Mouse (Mus musculus) mammary gland, adult 2 months (tissue): ENCODE data around the gene 1700013G24Rik. TPM values are rescaled to one million over a fixed set of nuclear protein-coding genes. Genes with fewer than 3 reads are reported as not detected.

Experiments used
- polyA plus RNA-seq: library from polyadenylated mRNA; depleted of rRNA; stranded (reverse); fragments of >200 nt; gene quantifications from 2 replicates; pipeline ENCODE4 v1.2.3, GENCODE M21; 2012; ENCODE audit warnings: low replicate concordance; rRNA removed

Gene 1700013G24Rik
- 0.11 TPM in 1 of 2 replicates, not detected in the other for polyA plus RNA-seq

DNA sequence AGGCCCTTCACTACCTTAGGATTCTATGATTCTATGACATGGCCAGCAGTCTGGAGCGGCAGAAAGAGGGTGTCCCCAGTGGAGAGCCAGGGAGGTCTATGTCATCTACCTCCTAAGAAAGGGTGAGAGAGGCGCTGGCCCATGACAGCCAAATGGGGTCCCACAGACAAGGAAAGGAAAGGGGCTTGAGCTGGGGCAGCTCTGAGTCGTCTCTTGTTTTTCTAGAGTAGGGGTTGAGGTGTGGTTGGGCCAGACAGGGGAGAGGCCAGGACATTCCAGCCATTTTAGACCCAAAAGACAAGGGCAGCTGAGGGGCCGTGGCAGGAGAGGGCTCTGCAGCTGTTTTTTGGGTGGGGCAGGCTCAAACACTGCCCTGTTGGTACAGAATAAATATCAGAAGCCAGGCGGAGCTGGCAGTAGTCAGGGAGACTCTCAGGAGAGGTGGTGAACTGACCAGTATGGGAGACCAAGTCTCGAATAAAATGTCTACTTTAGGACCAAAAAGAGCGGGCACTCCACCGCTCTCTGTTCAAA is at the start of gene 1700013G24Rik:
1700013G24Rik (plus strand) TSS at position 51 of the 534 bp plus-strand sequence.

DNA sequence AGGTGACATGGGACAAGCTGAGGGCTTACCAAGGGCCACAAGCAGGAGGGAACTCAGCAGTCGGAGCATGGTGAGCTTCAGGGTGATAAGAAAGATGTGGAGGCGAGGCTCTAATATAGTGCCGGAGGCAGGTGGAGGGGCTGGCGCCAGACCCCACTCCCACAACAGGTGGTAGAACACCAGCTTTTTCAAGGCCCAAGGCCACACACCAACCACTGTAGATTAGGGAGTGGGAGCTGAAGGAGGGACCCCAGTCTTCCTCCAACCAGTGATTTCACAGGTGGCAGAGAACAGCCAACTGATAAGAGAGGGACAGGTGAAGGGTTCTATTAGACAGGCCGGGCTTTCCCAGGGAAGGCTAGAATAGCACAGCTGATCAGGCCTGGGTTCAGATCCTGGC is 43.4 kb upstream of the 1700013G24Rik start, which contains the start of gene Cela3a:
Cela3a (minus strand) TSS at position 101 of the 400 bp plus-strand sequence.

DNA sequence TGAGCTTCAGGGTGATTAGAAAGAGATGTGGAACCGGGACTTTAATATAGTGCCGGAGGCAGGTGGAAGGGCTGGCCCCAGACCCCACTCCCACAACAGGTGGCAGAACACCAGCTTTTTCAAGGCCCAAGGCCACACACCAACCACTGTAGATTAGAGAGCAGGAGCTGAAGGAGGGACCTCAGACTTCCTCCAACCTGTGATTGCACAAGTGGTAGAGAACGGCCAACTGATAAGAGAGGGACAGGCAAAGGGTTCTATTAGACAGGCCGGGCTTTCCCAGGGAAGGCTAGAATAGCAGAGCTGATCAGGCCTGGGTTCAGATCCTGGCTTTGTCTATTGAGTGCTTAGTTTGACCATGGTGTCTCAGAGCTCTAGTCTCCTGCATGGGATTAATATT is 22.6 kb upstream of the 1700013G24Rik start, which contains the start of gene Cela3b:
Cela3b (minus strand) TSS at position 39 of the 400 bp plus-strand sequence.

DNA sequence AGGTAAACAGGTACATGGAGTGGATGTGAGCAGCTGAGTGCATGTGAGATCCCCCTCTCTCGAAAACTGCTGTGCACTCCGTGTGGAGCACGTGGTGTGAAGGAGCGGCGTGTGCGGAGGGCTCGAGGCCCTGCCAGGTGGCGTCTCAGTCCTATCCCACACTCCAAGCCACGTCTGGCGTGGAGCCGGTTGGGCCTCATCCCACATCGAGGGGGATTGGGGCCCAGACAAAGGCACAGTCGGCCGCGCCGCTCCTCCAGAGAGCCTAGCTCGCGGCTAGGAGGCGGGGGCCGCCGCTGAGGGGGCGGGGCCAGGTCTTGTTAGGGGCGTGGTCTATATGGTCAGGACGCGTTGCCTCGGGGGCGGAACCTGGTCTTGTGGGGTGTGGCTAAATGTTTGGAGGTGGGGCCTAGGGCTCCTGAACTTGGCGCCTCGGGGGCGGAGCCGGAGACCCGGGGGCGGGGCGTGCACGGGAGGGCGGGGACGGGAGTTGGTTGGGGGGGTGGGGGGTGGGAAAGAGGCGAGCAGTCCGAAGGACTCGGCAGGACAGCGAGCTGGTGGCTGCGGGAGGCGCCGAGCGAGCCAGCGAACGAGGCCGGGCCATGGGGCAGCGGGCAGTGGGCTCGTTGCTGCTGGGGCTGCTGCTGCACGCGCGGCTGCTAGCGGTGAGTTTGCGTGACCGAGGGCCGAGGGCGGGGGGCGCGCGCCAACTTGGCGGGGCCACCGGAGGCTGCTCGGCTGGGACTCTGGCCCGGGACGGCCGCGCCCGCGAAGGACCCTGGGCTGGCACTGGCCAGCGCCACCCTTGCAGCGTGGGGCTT is 15.4 kb downstream of the 1700013G24Rik start, which contains the start of gene Hspg2:
Hspg2 (plus strand) TSS at position 510 of the 821 bp plus-strand sequence.

Other genes with a start within 250 kb of the 1700013G24Rik start
- 8.5 and 8.8 TPM in 2 replicates for gene Wnt4, start 175.8 kb upstream of the 1700013G24Rik start, polyA plus RNA-seq
- gene Cdc42, start 95.6 kb upstream of the 1700013G24Rik start, polyA plus RNA-seq, result 61.1 and 156 TPM in 2 replicates
- gene Cela3a, start 43.5 kb upstream of the 1700013G24Rik start, polyA plus RNA-seq, result not detected in 2 replicates
- 0.60 TPM in 1 of 2 replicates, not detected in the other for gene Cela3b, start 22.7 kb upstream of the 1700013G24Rik start, polyA plus RNA-seq
- 59.4 and 169 TPM in 2 replicates for gene Hspg2, start 15.5 kb downstream of the 1700013G24Rik start, polyA plus RNA-seq
- not detected in 2 replicates for gene Ldlrad2, start 121.3 kb downstream of the 1700013G24Rik start, polyA plus RNA-seq
- gene Usp48, start 140.5 kb downstream of the 1700013G24Rik start, polyA plus RNA-seq, result 58.9 and 73.5 TPM in 2 replicates
- gene Rap1gap, start 211.4 kb downstream of the 1700013G24Rik start, polyA plus RNA-seq, result 36.2 and 40.4 TPM in 2 replicates